Mouse (Mus musculus) olfactory bulb, adult 2 months (tissue): Measurements from ENCODE around the gene Rnase4. TPM values are rescaled to one million over a fixed set of nuclear protein-coding genes. Genes with fewer than 3 reads are reported as not detected.
"Not testable (repeated sequence)": the region's sequence is repeated elsewhere in the genome, so short reads cannot be mapped to it uniquely, and the experiment has no call there.

Experiments
- H3K27ac ChIP-seq: fragments of 200-500 bp; 2 replicates; pipeline ENCODE4 v1.5.1; 2012; ENCODE audit warnings: low read depth, low read length; ENCODE audit not compliant: insufficient read depth
- H3K4me1 ChIP-seq: fragments of 200-500 bp; 2 replicates; pipeline ENCODE4 v1.6.1; 2012; ENCODE audit warnings: low read length; ENCODE audit not compliant: control insufficient read depth, insufficient read depth
- H3K4me3 ChIP-seq: fragments of 200-500 bp; 2 replicates; pipeline ENCODE4 v1.5.1; 2012; ENCODE audit warnings: mild to moderate bottlenecking, low read depth, low read length, moderate library complexity; ENCODE audit not compliant: insufficient read depth
- CTCF ChIP-seq: fragments of 200-500 bp; IDR thresholded peaks from 2 replicates; pipeline ENCODE4 v1.5.1; 2012; ENCODE audit warnings: low read depth, mild to moderate bottlenecking, low read length, moderate library complexity; ENCODE audit not compliant: insufficient read depth
- POLR2A ChIP-seq: fragments of 200-500 bp; IDR thresholded peaks from 2 replicates; pipeline ENCODE4 v1.6.1; 2012; ENCODE audit warnings: mild to moderate bottlenecking, low read depth, low read length, moderate library complexity; ENCODE audit not compliant: insufficient read depth
- WGBS: fragments of 180-500 bp; shearing (Covaris S2); methylation state at CpG from one replicate; pipeline ENCODE4 v1.1.7; 2018; 5-methylcytosine and 5-hydroxymethylcytosine counted together
- polyA plus RNA-seq: library from polyadenylated mRNA; stranded (reverse); fragments of >200 nt; gene quantifications from 2 replicates; pipeline ENCODE4 v1.2.4, GENCODE M21; 2012; ENCODE audit warnings: low replicate concordance; ENCODE audit not compliant: missing spikeins, insufficient read depth, insufficient read length

Rnase4 gene
- polyA plus RNA-seq, 1 experiment, result not detected

DNA sequence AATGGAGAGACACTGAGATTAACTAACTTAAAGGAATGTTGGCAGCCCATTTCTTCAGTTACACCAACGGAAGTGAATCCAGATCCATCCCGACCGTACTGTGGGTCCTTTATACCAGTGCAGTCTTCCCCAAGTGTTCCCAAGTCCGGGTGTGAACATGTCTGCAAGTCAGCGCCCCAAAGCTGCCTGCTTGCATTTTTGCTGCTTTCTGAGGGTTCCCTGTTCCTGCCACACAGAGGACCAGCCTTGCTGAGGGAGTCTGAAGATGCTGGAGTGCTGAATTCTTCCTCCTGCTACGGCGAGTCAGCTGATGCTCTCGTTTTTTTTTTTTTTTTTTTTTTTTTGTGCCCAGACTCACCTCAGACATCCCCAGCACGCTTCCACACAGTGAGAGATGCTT, 4.0 kb downstream of the Rnase4 start:
- 72% methylated on average over 9 of the region's 9 CpGs for WGBS
- Histone ChIP-seq H3K4me3 (no peak overlapping the region), H3K27ac (no peak overlapping the region), H3K4me1 (peaks cover 6% of the 10 kb centered on the region)
- TF ChIP-seq POLR2A, result no peak
- TF ChIP-seq CTCF, result no peak

DNA sequence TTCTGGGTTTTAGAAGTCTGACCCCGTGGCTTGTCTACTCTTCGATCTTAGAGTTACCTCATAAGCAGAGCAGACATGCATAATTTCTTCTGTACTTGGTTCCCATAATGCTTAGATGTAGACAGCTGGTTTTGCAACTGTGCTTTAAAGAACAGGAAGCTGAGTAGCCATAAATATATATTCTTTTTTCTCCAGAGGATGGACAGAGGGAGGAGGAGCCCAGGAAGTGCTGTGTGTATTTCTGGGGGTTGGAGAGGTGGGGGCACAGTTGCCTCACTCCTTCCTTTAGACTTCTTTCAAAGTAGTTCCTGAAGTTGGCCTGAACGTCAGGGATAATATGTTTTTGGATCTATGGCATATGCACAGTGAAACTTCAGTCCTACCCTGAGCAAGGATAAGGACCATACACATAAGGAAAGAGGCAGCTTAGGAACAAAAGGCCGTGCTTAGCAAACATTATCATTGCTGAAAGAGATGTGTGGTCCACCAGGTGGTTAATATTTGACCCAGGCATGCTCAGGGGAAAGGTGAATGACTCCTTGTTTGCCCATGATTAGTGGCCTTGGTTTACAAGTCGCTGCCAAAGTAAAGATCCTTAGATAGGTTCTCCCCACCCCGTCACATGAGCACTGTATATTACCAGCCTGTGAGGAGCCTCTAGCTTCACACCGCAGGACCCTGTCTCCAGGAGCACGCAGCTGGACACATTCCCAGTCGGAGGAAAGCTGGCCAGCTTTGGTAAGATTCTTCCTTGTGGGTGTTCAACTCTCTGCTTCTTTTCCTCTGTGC, 5.1 kb downstream of the Rnase4 start:
- H3K4me1 ChIP-seq, result peaks cover 3% of the 10 kb centered on the region
- no peak for TF ChIP-seq CTCF
- 66% methylated on average over 9 of the region's 9 CpGs for WGBS
- no peak overlapping the region for H3K27ac ChIP-seq
- no peak overlapping the region for H3K4me3 ChIP-seq

DNA sequence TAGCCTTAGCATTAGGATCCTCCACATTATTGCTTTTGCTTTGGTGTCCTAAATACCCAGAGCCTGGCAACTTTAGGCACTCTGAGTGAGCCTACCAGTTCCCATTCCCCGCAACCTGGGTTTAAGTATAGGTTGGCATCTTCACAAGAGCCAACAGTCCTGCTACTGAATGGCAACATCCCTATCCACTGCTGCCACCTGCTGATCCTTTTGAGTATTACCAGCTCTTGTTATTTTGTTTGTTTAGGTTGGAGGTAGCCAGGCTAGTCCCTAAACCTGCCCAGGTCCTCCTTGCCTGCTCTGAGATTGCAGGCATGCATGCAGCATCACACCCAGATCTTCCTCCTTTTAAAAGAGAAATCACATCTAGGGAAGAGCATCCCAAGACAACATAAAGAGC, 7.4 kb downstream of the Rnase4 start:
- H3K4me3 ChIP-seq, H3K4me1 ChIP-seq, H3K27ac ChIP-seq: not testable (repeated sequence)
- WGBS, result 3% methylated on average over 1 of the region's 1 CpGs

DNA sequence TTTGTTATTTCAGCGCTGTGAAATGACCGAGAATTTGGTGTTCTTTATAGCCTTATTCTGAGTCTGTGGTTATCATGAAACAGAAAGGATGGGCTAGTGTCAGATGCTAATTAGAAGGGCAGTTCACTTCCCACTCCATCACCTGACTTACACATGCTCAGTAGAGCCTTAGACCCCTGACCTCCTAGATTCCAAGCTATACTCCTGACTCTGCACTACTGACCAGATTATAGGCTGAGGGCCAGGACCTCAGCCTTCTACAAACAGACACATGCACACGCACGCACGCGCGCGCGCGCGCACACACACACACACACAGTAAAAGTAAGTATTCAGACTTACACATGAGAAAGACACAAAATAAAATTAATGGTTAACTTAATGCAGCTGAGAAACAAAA, 8.0 kb downstream of the Rnase4 start:
- Histone ChIP-seq H3K4me1 (no peaks in the 10 kb centered on the region), H3K27ac (no peak overlapping the region), H3K4me3 (no peak overlapping the region)
- TF ChIP-seq POLR2A (no peak), CTCF (no peak)
- 95% methylated on average over 11 of the region's 11 CpGs for WGBS

DNA sequence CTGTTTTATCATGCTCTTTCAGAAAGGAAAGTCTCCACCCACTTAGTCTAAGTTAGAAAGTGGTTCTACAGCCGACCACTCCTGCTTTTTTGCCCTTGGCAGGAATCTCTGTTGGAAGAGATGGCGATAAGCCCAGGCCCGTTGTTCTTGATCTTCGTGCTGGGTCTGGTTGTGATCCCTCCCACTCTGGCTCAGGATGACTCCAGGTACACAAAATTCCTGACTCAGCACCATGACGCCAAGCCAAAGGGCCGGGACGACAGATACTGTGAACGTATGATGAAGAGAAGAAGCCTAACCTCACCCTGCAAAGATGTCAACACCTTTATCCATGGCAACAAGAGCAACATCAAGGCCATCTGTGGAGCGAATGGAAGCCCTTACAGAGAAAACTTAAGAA, 10.4 kb downstream of the Rnase4 start:
- TF ChIP-seq POLR2A, result no peak
- 67% methylated on average over 9 of the region's 9 CpGs for WGBS
- H3K27ac ChIP-seq, result no peak overlapping the region
- H3K4me3 ChIP-seq, result no peak overlapping the region
- no peaks in the 10 kb centered on the region for H3K4me1 ChIP-seq

DNA sequence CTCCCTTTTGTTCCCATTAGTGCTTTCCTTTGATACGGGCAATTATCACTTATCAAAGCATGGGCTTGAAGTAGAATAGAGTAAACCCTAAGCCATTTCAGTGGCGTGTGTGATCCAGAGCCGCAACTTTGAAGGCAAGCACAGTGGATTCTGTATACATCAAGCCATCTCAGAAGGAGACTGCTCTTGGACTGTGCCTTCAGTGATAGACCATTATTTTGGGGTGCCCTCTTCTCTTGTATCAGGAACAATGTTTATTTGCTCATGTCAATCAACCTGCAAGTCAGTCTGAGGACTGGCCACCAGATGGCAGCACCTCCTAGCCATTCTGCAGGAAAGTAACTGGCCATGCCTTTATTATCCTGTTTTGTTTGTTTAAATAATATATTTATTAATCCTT, 12.3 kb downstream of the Rnase4 start:
- Histone ChIP-seq H3K27ac (no peak overlapping the region), H3K4me3 (no peak overlapping the region), H3K4me1 (no peaks in the 10 kb centered on the region)
- 58% methylated on average over 3 of the region's 3 CpGs for WGBS
- TF ChIP-seq POLR2A, result no peak
- no peak for TF ChIP-seq CTCF

DNA sequence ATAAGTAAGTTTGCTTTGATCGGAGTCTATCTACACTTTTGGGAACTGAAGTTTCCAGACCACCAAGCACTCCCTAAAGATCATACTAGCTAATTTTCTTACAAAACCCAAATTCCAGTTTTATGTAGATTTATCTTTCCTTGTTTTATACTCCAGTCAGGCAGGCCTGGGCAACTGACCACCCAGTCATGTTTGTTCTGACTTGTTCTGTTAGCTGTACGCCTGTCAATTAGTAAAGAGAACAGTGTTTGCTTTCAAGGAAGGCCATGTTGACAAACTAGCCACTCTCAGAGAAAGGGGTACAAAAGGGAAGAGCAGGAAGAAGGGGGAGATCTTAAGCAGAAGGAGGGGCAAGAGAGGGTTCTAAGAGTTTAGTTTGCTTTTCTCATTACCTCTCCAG, 13.5 kb downstream of the Rnase4 start:
- no peak overlapping the region for H3K27ac ChIP-seq
- WGBS, result 93% methylated on average over 2 of the region's 2 CpGs
- H3K4me3 ChIP-seq, result no peak overlapping the region
- no peak for TF ChIP-seq CTCF
- TF ChIP-seq POLR2A, result no peak
- H3K4me1 ChIP-seq, result no peaks in the 10 kb centered on the region

DNA sequence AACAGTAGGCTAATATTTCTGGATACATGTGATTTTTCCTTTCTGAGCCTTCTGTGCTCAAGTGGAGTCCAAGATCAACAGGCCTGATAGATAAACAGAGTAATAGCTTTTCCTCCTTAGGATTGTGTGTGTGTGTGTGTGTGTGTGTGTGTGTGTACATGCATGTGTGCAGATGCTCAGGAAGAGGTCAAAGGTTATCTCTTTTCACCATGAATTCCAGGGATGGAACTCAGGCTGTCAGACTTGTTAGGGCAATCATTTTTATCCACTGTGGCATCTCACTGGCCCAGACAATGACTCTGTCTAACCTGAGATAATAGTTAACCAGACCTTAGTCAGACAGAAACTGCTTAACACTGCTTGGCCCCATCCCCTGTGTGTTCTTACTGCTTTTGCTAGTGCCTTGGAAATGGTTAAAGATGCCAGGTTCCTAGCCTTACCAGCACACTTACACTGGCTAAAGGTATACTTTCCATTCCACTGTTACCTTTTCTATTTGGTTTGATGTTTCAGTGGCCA, 15.6 kb downstream of the Rnase4 start:
- Histone ChIP-seq H3K4me3 (no peak overlapping the region), H3K27ac (no peak overlapping the region), H3K4me1 (no peaks in the 10 kb centered on the region)
- TF ChIP-seq CTCF (no peak), POLR2A (no peak)

DNA sequence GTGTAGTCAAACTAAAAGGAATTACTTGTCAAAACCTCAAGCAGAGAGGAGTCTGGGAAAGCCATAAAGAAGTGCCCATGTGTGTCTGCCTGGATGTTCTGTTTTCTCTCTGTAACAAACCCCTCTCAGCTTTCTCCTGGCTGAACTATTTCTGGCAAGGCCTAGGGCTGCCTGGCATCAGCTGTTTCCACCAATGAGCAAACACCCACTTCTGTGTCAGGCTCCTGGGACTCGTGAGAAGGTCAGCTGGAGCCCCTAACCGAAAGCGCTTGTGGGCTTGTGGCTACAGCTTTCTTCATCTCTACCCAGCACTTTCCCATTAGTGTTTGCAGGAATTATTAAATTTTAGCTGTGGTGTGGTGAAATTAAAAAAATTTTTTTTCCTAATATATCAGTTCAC, 21.1 kb downstream of the Rnase4 start:
- TF ChIP-seq POLR2A, result no peak
- TF ChIP-seq CTCF, result no peak
- WGBS, result 51% methylated on average over 3 of the region's 3 CpGs
- Histone ChIP-seq H3K27ac (no peak overlapping the region), H3K4me1 (no peaks in the 10 kb centered on the region; the same call in 1 of the 2 replicates), H3K4me3 (no peak overlapping the region)

DNA sequence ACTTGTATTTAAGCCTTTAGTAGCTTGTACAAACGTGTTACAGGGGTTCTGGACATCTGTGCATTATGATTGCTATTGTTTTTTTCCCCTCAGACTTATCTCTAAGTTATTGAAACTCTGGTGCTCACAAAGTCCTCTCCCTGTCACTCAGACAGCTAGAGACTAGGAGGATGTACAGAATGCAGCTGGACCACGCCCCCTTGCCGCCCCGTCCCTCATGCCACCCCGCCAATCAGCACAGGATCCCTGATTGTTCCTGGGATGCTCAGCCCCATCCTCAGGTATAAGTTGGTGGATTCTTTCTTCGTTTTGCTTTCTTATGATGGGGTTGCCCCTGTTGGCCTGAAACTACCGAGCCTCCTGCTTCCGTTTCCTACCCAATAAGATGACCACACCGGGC, 22.6 kb downstream of the Rnase4 start:
- H3K27ac ChIP-seq, result no peak overlapping the region
- no peaks in the 10 kb centered on the region; the same call in 1 of the 2 replicates for H3K4me1 ChIP-seq
- H3K4me3 ChIP-seq, result no peak overlapping the region
- 58% methylated on average over 9 of the region's 9 CpGs for WGBS
- TF ChIP-seq POLR2A (no peak), CTCF (no peak)
